Mouse (Mus musculus) testis, adult 2 months (tissue): Measurements from ENCODE around the gene Crlf1.

Experiments used
- CTCF ChIP-seq: fragments of 200-500 bp; IDR thresholded peaks from 2 replicates; pipeline ENCODE4 v1.5.1; 2012; ENCODE audit warnings: low read depth, mild to moderate bottlenecking, inconsistent platforms, low read length, moderate library complexity; ENCODE audit not compliant: control insufficient read depth, insufficient read depth, insufficient replicate concordance
- POLR2A ChIP-seq: fragments of 200-500 bp; IDR thresholded peaks from 2 replicates; pipeline ENCODE4 v1.6.1; 2012; ENCODE audit warnings: low read depth, mild to moderate bottlenecking, inconsistent platforms, low read length, moderate library complexity; ENCODE audit not compliant: control insufficient read depth

GRCm38 (mm10) chr8:70465701-70466100 lies 27.3 kb upstream of the Crlf1 start:
- TF ChIP-seq POLR2A (no peak; the same call in 1 of the 2 replicates), CTCF (no peak)
